Mouse (Mus musculus): ENCODE measurements around the gene Nfkbie. TPM values are rescaled to one million over a fixed set of nuclear protein-coding genes. Genes with fewer than 3 reads are reported as not detected.

Nfkbie gene
- polyA plus RNA-seq, 1 experiment from 2014 or later, result 6.8 TPM

- Histone ChIP-seq H3K9me3 (no peaks in the 10 kb centered on the region), H3K27me3 (peaks cover 2% of the 10 kb centered on the region), H3K27ac (replicated peaks) (no peak overlapping the region), H3K4me3 (no peak overlapping the region), H3K9ac (replicated peaks) (no peak overlapping the region), H3K4me1 (peaks cover 9% of the 10 kb centered on the region; the same call in 1 of the 2 replicates), H3K36me3 (no peaks in the 10 kb centered on the region), H3K4me2 (replicated peaks) (no peak overlapping the region)
- no peak for ATAC-seq (ENCODE audit: low FRiP score, low read depth)
- WGBS, result 85% methylated on average over 15 of the region's 15 CpGs
These were observed 51.7 kb downstream of the Nfkbie start for GRCm38 (mm10) chr17:45606992-45607879.

GRCm38 (mm10) chr17:45608396-45608795 lies 52.9 kb downstream of the Nfkbie start:
- 91% methylated on average over 4 of the region's 4 CpGs for WGBS
- no peaks in the 10 kb centered on the region for H3K27me3 ChIP-seq
- H3K9ac ChIP-seq (replicated peaks), result no peak overlapping the region
- H3K36me3 ChIP-seq, result no peaks in the 10 kb centered on the region
- H3K9me3 ChIP-seq, result no peaks in the 10 kb centered on the region
- H3K4me1 ChIP-seq, result peaks cover 9% of the 10 kb centered on the region; the same call in 1 of the 2 replicates
- H3K27ac ChIP-seq (replicated peaks), result no peak overlapping the region
- ATAC-seq (ENCODE audit: low FRiP score, low read depth), result no peak
- no peak overlapping the region for H3K4me2 ChIP-seq (replicated peaks)
- no peak overlapping the region for H3K4me3 ChIP-seq

GRCm38 (mm10) chr17:45610144-45610866 lies 54.8 kb downstream of the Nfkbie start:
- Histone ChIP-seq H3K4me1 (peaks cover 9% of the 10 kb centered on the region; the same call in 1 of the 2 replicates), H3K27me3 (no peaks in the 10 kb centered on the region), H3K36me3 (no peaks in the 10 kb centered on the region), H3K4me2 (replicated peaks) (no peak overlapping the region), H3K9ac (replicated peaks) (no peak overlapping the region), H3K4me3 (no peak overlapping the region), H3K9me3 (no peaks in the 10 kb centered on the region), H3K27ac (replicated peaks) (no peak overlapping the region)
- 22% methylated on average over 5 of the region's 5 CpGs for WGBS
- ATAC-seq (ENCODE audit: low FRiP score, low read depth), result no peak

GRCm38 (mm10) chr17:45612008-45612407 lies 56.5 kb downstream of the Nfkbie start:
- no peaks in the 10 kb centered on the region for H3K36me3 ChIP-seq
- no peak for ATAC-seq (ENCODE audit: low FRiP score, low read depth)
- no peak overlapping the region for H3K4me2 ChIP-seq (replicated peaks)
- H3K4me3 ChIP-seq, result no peak overlapping the region
- WGBS, result 86% methylated on average over 8 of the region's 8 CpGs
- H3K4me1 ChIP-seq, result peaks cover 9% of the 10 kb centered on the region; the same call in 1 of the 2 replicates
- H3K9me3 ChIP-seq, result no peaks in the 10 kb centered on the region
- H3K9ac ChIP-seq (replicated peaks), result no peak overlapping the region
- H3K27me3 ChIP-seq, result no peaks in the 10 kb centered on the region
- H3K27ac ChIP-seq (replicated peaks), result no peak overlapping the region

Other genes with a start within 250 kb of the Nfkbie start
- gene Cdc5l, start 122.0 kb upstream of the Nfkbie start, polyA plus RNA-seq (2016; fragmentation: Nextera tagmentation; extraction: Ambion mirVana), result 74.2 and 76.4 TPM in 2 replicates
- 0.85 and 1.0 TPM in 2 replicates for gene Spats1, start 80.3 kb upstream of the Nfkbie start, polyA plus RNA-seq (2016; fragmentation: Nextera tagmentation; extraction: Ambion mirVana)
- gene Aars2, start 48.9 kb upstream of the Nfkbie start, polyA plus RNA-seq (2016; fragmentation: Nextera tagmentation; extraction: Ambion mirVana), result 24.2 and 24.9 TPM in 2 replicates
- gene Tcte1, start 32.3 kb upstream of the Nfkbie start, polyA plus RNA-seq (2016; fragmentation: Nextera tagmentation; extraction: Ambion mirVana), result 0.71 and 1.8 TPM in 2 replicates
- 12.6 and 13.5 TPM in 2 replicates for gene Tmem151b, start 6.0 kb upstream of the Nfkbie start, polyA plus RNA-seq (2016; fragmentation: Nextera tagmentation; extraction: Ambion mirVana)
- gene Slc35b2, start 8.2 kb downstream of the Nfkbie start, polyA plus RNA-seq (2016; fragmentation: Nextera tagmentation; extraction: Ambion mirVana), result 96.6 and 102 TPM in 2 replicates
- gene Hsp90ab1, start 17.6 kb downstream of the Nfkbie start, polyA plus RNA-seq (2016; fragmentation: Nextera tagmentation; extraction: Ambion mirVana), result 1,424 and 1,459 TPM in 2 replicates
- gene Slc29a1, start 43.9 kb downstream of the Nfkbie start, polyA plus RNA-seq (2016; fragmentation: Nextera tagmentation; extraction: Ambion mirVana), result 40.1 and 40.2 TPM in 2 replicates
- gene Mymx, start 46.4 kb downstream of the Nfkbie start, polyA plus RNA-seq (2016; fragmentation: Nextera tagmentation; extraction: Ambion mirVana), result not detected in 2 replicates
- gene Capn11, start 103.6 kb downstream of the Nfkbie start, polyA plus RNA-seq (2016; fragmentation: Nextera tagmentation; extraction: Ambion mirVana), result 1.2 and 1.4 TPM in 2 replicates
- 105 and 110 TPM in 2 replicates for gene Mrpl14, start 130.6 kb downstream of the Nfkbie start, polyA plus RNA-seq (2016; fragmentation: Nextera tagmentation; extraction: Ambion mirVana)
- 97.9 and 107 TPM in 2 replicates for gene Tmem63b, start 131.2 kb downstream of the Nfkbie start, polyA plus RNA-seq (2016; fragmentation: Nextera tagmentation; extraction: Ambion mirVana)
- gene 1600014C23Rik, start 178.1 kb downstream of the Nfkbie start, polyA plus RNA-seq (2016; fragmentation: Nextera tagmentation; extraction: Ambion mirVana), result not detected in 2 replicates